Mouse (Mus musculus): Measurements from ENCODE around the gene Olfr721-ps1.

Gene Olfr721-ps1

GRCm38 (mm10) chr14:14400998-14401397 lies at the start of gene Olfr721-ps1:
Gene Olfr721-ps1, plus strand, starts transcription at chr14:14401298.
- in situ Hi-C loops (cut with MboI): no loop called here

GRCm38 (mm10) chr14:14351721-14352590 lies 49.1 kb upstream of the Olfr721-ps1 start:
- in situ Hi-C loops (cut with MboI): no loop called here

DNA sequence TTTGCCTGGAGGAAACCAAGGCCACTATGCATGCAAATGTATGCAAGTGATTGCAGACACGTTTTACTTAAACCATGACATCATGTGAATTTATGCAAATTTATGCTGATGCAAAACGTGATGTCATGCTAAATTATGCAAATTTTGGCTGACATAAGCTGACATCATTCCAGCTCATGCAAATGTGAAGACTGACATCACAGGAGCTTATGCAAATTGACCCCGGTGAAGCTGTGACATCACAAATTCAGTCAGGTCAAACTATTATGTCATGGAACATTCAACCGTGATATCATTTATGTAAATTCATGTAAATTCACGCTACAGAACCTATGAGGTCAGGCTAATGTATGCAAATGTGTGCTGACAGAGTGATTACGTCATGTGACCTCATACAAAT lies 48.5 kb upstream of the Olfr721-ps1 start:
- in situ Hi-C loops (cut with MboI): no loop called here

DNA sequence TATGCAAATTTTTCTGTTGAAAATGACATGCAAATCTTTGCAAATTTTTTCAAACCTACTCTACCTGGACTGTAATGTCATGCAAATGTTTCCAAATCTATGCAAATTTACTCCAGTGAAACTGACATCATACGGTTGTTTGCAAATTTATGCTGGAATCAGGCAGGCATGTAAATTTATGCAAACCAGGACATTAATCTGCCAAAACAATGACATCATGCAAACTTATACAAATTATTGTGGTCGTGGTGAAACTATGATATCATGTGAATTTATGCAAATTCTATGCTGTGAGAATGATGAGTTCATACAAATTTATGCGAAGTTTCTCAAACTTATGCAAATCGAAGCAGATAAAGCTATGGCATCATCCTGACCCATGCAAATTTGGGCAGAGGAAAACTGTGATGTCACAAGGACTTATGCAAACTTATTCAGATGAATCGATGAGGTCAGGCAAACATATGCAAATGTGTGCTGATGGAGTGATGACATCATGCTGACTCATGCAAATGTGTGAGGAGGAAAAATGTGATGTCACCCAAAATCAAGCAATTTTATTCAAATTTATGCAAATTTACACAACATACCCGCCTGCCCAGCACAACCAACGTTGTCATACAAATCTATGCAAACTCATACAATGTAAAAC lies 47.9 kb upstream of the Olfr721-ps1 start:
- in situ Hi-C loops (cut with MboI): no loop called here

GRCm38 (mm10) chr14:14353740-14354510 lies 47.2 kb upstream of the Olfr721-ps1 start:
- in situ Hi-C loops (cut with MboI): no loop called here

DNA sequence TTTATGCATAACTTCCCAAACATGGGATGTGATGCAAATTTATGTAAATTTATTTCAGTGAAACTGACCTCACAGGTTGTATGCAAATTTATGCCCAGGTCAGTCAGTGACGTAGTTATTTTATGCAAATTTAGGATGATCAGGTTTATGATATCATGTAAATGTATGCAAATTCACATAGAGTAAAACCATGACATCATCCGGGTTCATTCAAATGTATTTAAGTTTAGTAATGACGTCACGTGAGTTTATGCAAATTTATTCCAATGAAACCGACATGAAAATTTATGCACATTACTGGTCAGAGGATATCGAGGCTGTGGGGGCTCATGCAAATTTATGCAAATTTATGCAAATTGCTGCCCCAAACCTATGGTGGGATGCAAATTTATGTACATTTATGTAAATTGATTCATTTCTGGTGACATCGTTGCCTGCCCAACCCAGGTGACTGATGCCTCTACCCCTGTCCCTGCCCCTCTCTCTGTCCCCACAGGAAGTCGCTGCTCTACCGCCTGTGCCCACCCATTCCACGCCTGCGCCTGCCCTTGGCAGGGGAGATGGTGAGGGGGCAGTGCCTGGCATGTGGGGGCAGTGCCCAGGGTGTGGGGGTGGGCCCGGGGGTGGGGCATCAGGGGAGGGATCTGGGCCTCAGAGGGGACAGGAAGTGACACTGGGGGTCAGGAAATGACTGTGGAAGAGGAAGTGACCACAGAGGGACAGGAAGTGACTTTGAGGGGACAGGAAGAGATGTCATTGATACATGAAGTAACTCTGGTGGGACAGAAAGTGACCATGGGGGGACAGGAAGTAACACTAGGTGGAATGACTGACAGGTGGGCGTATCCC lies 46.4 kb upstream of the Olfr721-ps1 start:
- in situ Hi-C loops (cut with MboI): no loop called here

- in situ Hi-C loops (cut with MboI): no loop called here
Observed at GRCm38 (mm10) chr14:14355360-14355646, 45.8 kb upstream of the Olfr721-ps1 start.

GRCm38 (mm10) chr14:14395535-14395934 lies 5.6 kb upstream of the Olfr721-ps1 start:
- in situ Hi-C loops (cut with MboI): no loop called here

- in situ Hi-C loops (cut with MboI): no loop called here
Observed at GRCm38 (mm10) chr14:14436078-14436658, 35.1 kb downstream of the Olfr721-ps1 start.
